Mouse (Mus musculus): ENCODE measurements around the gene Itga9. TPM values are rescaled to one million over a fixed set of nuclear protein-coding genes. Genes with fewer than 3 reads are reported as not detected.

Gene Itga9
- polyA plus RNA-seq, 1 experiment from 2014 or later, result 6.0 TPM

DNA sequence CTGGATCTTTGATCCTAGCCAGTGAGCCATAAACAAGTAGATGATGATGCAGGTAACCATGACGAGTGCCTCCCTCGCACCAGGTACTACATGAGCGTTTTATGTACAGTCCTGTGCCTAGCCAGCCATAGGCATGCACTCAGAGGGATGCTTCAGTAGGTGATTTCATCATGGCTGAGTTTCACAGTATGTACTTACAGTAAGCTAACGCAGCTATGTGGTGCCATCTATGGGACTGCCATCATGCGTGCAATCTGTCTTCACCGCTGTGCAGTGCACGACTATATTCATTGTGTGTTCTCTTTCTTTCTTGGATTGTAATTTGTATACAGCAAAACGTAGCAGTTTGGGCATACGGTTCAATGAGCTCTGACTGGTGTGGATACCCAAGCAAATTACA, 77.9 kb downstream of the Itga9 start:
- DNase-seq (ENCODE audit: low spot score), result no peak
- WGBS, result 95% methylated on average over 9 of the region's 9 CpGs

DNA sequence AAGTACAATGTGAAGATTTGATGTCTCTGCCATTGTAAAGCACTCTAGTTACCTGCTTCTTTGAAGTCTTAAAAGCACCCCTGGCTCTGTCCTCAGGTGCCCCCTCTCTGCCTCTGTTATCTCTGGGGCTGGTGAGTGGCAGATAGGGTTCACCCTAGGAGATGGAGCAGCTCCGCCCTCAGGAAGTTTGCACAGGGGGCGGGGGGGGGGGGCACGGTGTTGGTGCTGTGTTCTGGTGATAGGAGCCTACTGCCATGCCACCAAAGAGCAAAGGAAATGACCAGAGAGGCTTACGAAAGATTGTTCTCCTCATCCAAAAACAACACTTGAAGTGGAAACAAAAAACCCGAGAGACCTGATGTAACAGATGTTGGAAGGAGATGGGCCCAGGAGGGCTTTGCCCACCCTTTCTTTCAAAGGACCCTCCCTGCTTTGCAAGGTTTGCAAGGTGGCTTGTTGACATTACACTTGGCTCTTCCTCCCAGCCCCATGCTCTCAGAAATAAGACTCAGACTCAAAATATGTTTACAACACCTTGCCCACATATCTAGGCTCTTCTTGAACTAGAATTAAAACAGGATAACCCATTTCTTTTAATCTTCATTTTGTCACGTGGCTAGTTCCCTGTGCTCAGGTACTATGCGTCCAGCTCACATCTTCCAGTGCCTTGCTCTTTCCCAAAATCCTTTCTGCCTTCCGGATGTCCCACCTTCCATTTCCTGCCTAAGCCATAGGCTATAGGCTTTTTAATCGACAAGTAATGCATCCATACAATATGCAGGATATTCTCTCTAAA, 79.9 kb downstream of the Itga9 start:
- 0 out of 2 replicates have a peak, but pooled peaks cover 5% of the 10 kb centered on the region for H3K36me3 ChIP-seq
- no peaks in the 10 kb centered on the region for H3K9me3 ChIP-seq
- peaks cover 39% of the 10 kb centered on the region for H3K4me1 ChIP-seq (replicated peaks)
- 77% methylated on average over 9 of the region's 9 CpGs for WGBS
- no peak for DNase-seq (ENCODE audit: low spot score)
- H3K4me3 ChIP-seq, result no peak overlapping the region
- no peak overlapping the region for H3K27ac ChIP-seq
- no peaks in the 10 kb centered on the region for H3K27me3 ChIP-seq (ENCODE audit: insufficient read depth, poor library complexity, severe bottlenecking)

More for the DNA sequence above, 77.9 kb downstream of the Itga9 start:
- Histone ChIP-seq H3K4me1 (replicated peaks) (peaks cover 33% of the 10 kb centered on the region), H3K9me3 (no peaks in the 10 kb centered on the region), H3K27me3 (ENCODE audit: insufficient read depth, poor library complexity, severe bottlenecking) (no peaks in the 10 kb centered on the region), H3K36me3 (0 out of 2 replicates have a peak, but pooled peaks cover 5% of the 10 kb centered on the region), H3K4me3 (no peak overlapping the region), H3K27ac (no peak overlapping the region)

DNA sequence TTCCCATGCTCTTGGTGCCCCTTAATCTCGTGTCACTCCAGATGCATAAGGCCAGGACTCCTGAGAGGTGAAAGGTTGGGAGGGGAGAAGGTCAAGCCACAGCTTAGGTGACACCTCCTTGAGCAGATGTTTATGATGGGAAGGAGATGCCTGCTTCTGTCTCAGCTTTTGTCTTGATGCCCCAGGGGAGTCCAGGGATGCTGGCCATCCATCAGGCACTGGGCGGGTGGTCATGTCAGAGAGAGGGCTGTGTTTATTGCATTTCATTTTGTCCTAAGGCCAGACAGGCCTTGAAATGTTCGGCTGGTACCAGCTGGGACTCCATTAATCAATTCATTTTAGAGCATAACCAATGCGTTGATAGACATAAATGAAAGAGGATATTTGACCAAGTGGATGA, 81.8 kb downstream of the Itga9 start:
- peak; percentile 36 for DNase-seq (ENCODE audit: low spot score)
- H3K4me1 ChIP-seq (replicated peaks), result peaks cover 36% of the 10 kb centered on the region
- 62% methylated on average over 4 of the region's 4 CpGs for WGBS
- no peaks in the 10 kb centered on the region for H3K9me3 ChIP-seq
- H3K27me3 ChIP-seq (ENCODE audit: insufficient read depth, poor library complexity, severe bottlenecking), result no peaks in the 10 kb centered on the region
- H3K36me3 ChIP-seq, result 0 out of 2 replicates have a peak, but pooled peaks cover 9% of the 10 kb centered on the region
- no peak overlapping the region for H3K4me3 ChIP-seq
- peak overlapping the region; percentile 54; the same call in 1 of the 2 replicates for H3K27ac ChIP-seq

DNA sequence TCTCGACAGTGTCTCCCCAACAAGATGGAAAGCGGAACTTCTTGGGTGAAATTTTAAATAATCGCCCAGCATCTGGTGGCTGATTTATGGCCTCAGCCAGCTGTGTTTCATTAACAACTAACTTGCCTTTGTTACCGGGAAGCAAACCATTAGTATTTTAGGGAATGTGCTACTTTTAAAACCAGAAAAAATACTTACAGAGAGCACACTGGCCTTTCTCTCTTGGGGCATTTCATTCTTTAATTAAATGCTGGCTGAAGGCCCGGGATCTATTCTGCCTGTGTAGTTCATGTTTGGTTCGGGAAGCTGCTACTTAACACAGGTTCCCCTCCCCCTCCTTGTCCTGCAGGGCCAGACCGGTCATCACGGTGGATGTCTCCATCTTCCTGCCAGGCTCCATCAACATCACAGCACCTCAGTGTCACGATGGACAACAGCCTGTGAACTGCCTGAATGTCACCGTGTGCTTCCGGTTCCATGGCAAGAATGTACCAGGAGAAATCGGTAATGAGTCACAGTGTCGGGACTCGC, 82.5 kb downstream of the Itga9 start:
- no peaks in the 10 kb centered on the region for H3K27me3 ChIP-seq (ENCODE audit: insufficient read depth, poor library complexity, severe bottlenecking)
- H3K4me3 ChIP-seq, result no peak overlapping the region
- 0 out of 2 replicates have a peak, but pooled peaks cover 9% of the 10 kb centered on the region for H3K36me3 ChIP-seq
- H3K9me3 ChIP-seq, result no peaks in the 10 kb centered on the region
- 73% methylated on average over 14 of the region's 14 CpGs for WGBS
- peaks cover 36% of the 10 kb centered on the region for H3K4me1 ChIP-seq (replicated peaks)
- DNase-seq (ENCODE audit: low spot score), result no peak
- H3K27ac ChIP-seq, result peak overlapping the region; percentile 23; the same call in 1 of the 2 replicates

DNA sequence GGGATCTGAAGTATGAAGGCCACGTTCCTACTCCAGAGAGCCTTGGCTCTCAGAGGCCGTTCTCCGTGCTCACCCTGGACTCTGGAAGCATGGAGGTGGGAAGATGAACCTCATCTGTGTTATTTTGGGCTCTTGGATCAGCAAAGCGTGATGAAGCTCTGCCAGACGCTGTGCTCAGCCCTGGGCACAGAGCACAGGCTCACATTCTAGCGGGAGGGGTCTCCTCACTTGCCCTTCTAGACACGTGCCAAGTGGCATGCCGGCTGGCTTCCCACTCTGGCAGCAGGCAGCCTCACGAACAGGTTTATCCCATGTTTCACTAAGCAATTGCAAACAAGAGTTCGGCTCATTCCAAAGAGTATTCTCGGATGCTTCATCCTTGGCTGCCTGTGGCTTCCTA, 86.8 kb downstream of the Itga9 start:
- DNase-seq (ENCODE audit: low spot score), result no peak
- no peak overlapping the region for H3K27ac ChIP-seq
- H3K36me3 ChIP-seq, result 0 out of 2 replicates have a peak, but pooled peaks cover 5% of the 10 kb centered on the region
- no peak overlapping the region for H3K4me3 ChIP-seq
- no peaks in the 10 kb centered on the region for H3K27me3 ChIP-seq (ENCODE audit: insufficient read depth, poor library complexity, severe bottlenecking)
- H3K4me1 ChIP-seq (replicated peaks), result peaks cover 28% of the 10 kb centered on the region
- WGBS, result 91% methylated on average over 11 of the region's 11 CpGs
- no peaks in the 10 kb centered on the region for H3K9me3 ChIP-seq

GRCm38 (mm10) chr9:118694420-118694825, 87.9 kb downstream of the Itga9 start:
- WGBS, result 59% methylated on average over 8 of the region's 8 CpGs
- peak; percentile 41 for DNase-seq (ENCODE audit: low spot score)

GRCm38 (mm10) chr9:118698191-118698590, 91.7 kb downstream of the Itga9 start:
- peaks cover 25% of the 10 kb centered on the region for H3K4me1 ChIP-seq (replicated peaks)
- 76% methylated on average over 8 of the region's 8 CpGs for WGBS
- DNase-seq (ENCODE audit: low spot score), result no peak
- no peak overlapping the region for H3K27ac ChIP-seq
- H3K27me3 ChIP-seq (ENCODE audit: insufficient read depth, poor library complexity, severe bottlenecking), result no peaks in the 10 kb centered on the region
- no peaks in the 10 kb centered on the region for H3K9me3 ChIP-seq
- no peak overlapping the region for H3K4me3 ChIP-seq
- 0 out of 2 replicates have a peak, but pooled peaks cover 2% of the 10 kb centered on the region for H3K36me3 ChIP-seq

More at GRCm38 (mm10) chr9:118694420-118694825, 87.9 kb downstream of the Itga9 start:
- Histone ChIP-seq H3K9me3 (no peaks in the 10 kb centered on the region), H3K27me3 (ENCODE audit: insufficient read depth, poor library complexity, severe bottlenecking) (no peaks in the 10 kb centered on the region), H3K4me1 (replicated peaks) (peaks cover 16% of the 10 kb centered on the region), H3K4me3 (no peak overlapping the region), H3K36me3 (0 out of 2 replicates have a peak, but pooled peaks cover 5% of the 10 kb centered on the region), H3K27ac (no peak overlapping the region)

DNA sequence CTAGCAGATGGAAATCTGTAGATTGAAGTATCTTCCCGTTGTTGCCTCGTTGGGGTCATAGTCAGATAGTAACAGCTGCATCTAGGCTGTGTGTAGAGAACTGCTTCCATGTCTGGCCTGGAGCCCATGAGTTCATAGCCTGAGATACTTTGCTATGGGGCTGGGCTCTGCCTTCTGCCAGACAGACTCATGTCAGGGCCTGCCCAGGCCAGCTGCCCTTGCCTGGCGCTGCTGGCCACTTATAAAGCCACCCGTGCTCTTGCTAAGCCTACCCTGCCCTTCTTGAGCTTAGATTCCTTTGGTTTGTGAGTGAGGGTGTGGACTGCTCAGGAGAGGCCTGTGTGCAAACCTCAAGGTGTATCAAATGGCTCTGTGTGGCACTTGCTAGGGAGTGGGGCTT, 93.2 kb downstream of the Itga9 start:
- no peaks in the 10 kb centered on the region for H3K36me3 ChIP-seq
- H3K9me3 ChIP-seq, result no peaks in the 10 kb centered on the region
- peaks cover 18% of the 10 kb centered on the region for H3K4me1 ChIP-seq (replicated peaks)
- H3K4me3 ChIP-seq, result no peak overlapping the region
- no peaks in the 10 kb centered on the region for H3K27me3 ChIP-seq (ENCODE audit: insufficient read depth, poor library complexity, severe bottlenecking)
- 0 out of 2 replicates have a peak overlapping the region, but pooled peaks have one; percentile 16 for H3K27ac ChIP-seq
- WGBS, result 94% methylated on average over 4 of the region's 4 CpGs
- DNase-seq (ENCODE audit: low spot score), result no peak

GRCm38 (mm10) chr9:118700889-118701288, 94.4 kb downstream of the Itga9 start:
- Histone ChIP-seq H3K27me3 (ENCODE audit: insufficient read depth, poor library complexity, severe bottlenecking) (no peaks in the 10 kb centered on the region), H3K9me3 (no peaks in the 10 kb centered on the region), H3K4me3 (no peak overlapping the region), H3K4me1 (replicated peaks) (peaks cover 18% of the 10 kb centered on the region), H3K27ac (peak overlapping the region; percentile 13), H3K36me3 (no peaks in the 10 kb centered on the region)
- 64% methylated on average over 12 of the region's 12 CpGs for WGBS
- peak; percentile 18 for DNase-seq (ENCODE audit: low spot score)

DNA sequence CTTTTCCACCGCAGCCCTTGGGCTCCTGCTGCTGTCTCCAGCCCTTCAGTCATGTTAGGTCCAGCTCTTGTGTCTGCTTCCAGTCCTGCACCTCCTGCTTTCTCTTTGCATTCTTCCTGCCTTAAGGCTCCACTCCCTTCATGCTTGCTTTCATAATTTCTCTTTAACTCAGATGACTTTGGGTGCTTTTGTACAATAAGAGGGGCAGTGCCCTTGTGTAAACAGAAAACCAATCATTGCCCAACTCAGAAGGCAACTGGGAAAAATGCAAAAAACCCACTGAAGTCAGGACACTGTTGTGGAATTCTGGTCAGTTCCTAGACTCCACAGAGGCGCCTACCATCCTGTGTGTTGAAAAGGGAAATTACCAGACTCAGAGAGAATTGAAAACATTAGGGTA, 95.3 kb downstream of the Itga9 start:
- H3K9me3 ChIP-seq, result no peaks in the 10 kb centered on the region
- 80% methylated on average over 2 of the region's 2 CpGs for WGBS
- H3K27ac ChIP-seq, result no peak overlapping the region; the same call in 1 of the 2 replicates
- H3K36me3 ChIP-seq, result 0 out of 2 replicates have a peak, but pooled peaks cover 3% of the 10 kb centered on the region
- H3K27me3 ChIP-seq (ENCODE audit: insufficient read depth, poor library complexity, severe bottlenecking), result no peaks in the 10 kb centered on the region
- no peak overlapping the region for H3K4me3 ChIP-seq
- peaks cover 18% of the 10 kb centered on the region for H3K4me1 ChIP-seq (replicated peaks)
- no peak for DNase-seq (ENCODE audit: low spot score)

- 90% methylated on average over 3 of the region's 3 CpGs for WGBS
Measured at GRCm38 (mm10) chr9:118703146-118703545, 96.7 kb downstream of the Itga9 start.

DNA sequence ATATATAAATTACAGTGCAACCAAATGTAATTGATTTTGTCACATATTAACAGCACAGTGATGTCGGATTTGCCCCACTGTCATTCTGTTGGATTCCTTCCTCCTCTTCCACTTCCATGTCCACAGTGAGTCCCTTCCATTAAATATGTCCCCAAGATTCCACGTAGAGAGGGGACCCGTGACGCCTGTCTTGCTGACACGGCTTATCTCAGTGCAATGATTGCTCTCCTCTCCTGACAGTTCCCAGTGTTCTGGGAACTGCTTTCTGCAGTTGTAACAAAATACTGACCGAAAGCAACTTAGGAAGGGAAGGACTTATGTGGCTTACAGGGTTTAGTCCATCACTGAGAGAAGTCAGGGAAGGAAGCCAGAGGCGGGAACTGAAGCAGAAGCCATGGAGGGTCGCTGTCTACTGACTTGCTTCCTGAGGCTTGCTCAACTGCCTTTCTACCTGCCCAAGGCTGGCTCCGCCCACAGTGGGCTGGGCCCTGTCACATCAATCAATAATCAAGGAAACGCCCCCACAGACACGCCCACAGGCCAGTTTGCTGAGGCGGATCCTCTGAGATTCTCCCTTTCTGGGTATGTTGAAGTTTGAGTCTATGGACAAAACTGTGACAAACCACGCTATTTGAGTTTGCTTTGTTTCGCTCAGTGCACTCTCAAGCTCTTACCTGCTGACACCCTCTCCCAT, 99.0 kb downstream of the Itga9 start:
- 0 out of 2 replicates have a peak, but pooled peaks cover 3% of the 10 kb centered on the region for H3K9me3 ChIP-seq
- no peaks in the 10 kb centered on the region for H3K27me3 ChIP-seq (ENCODE audit: insufficient read depth, poor library complexity, severe bottlenecking)
- H3K27ac ChIP-seq, result no peak overlapping the region
- no peak overlapping the region for H3K4me3 ChIP-seq
- peaks cover 12% of the 10 kb centered on the region; the same call in 1 of the 2 replicates for H3K36me3 ChIP-seq
- 58% methylated on average over 14 of the region's 14 CpGs for WGBS
- DNase-seq (ENCODE audit: low spot score), result peak; percentile 27
- H3K4me1 ChIP-seq (replicated peaks), result peaks cover 17% of the 10 kb centered on the region

More at GRCm38 (mm10) chr9:118703146-118703545, 96.7 kb downstream of the Itga9 start:
- Histone ChIP-seq H3K4me1 (replicated peaks) (peaks cover 18% of the 10 kb centered on the region), H3K36me3 (0 out of 2 replicates have a peak, but pooled peaks cover 5% of the 10 kb centered on the region), H3K4me3 (no peak overlapping the region), H3K9me3 (0 out of 2 replicates have a peak, but pooled peaks cover 2% of the 10 kb centered on the region), H3K27ac (no peak overlapping the region), H3K27me3 (ENCODE audit: insufficient read depth, poor library complexity, severe bottlenecking) (no peaks in the 10 kb centered on the region)
- no peak for DNase-seq (ENCODE audit: low spot score)
